Mouse (Mus musculus) midbrain, postnatal 0 days (tissue): ENCODE results near the gene Iqschfp. TPM values are rescaled to one million over a fixed set of nuclear protein-coding genes. Genes with fewer than 3 reads are reported as not detected.

Source experiments
- ATAC-seq: fragments of 200-750 bp; cut with Nextera tagmentation; 2 replicates; pipeline ENCODE4 v1.8.0; 2017; ENCODE audit warnings: moderate number of reproducible peaks, mild to moderate bottlenecking, moderate TSS enrichment, moderate library complexity; ENCODE audit not compliant: low FRiP score
- DNase-seq: peaks from one replicate; pipeline ENCODE4 v3.0.0-alpha.2; 2015; ENCODE audit warnings: low spot score
- H3K27ac ChIP-seq: fragments of 300-500 bp; sonication (generic); 2 replicates; pipeline ENCODE4 v1.5.1; 2014; ENCODE audit warnings: low read depth, mild to moderate bottlenecking, low read length, mixed read lengths
- H3K27me3 ChIP-seq: fragments of 300-500 bp; sonication (generic); 2 replicates; pipeline ENCODE4 v1.6.1; 2014; ENCODE audit warnings: low read length, control low read depth, mixed read lengths; ENCODE audit not compliant: insufficient read depth
- H3K36me3 ChIP-seq: fragments of 300-500 bp; sonication (generic); 2 replicates; pipeline ENCODE4 v1.6.1; 2014; ENCODE audit warnings: low read length, control low read depth, mixed read lengths; ENCODE audit not compliant: insufficient read depth
- H3K4me1 ChIP-seq: fragments of 300-500 bp; sonication (generic); 2 replicates; pipeline ENCODE4 v1.6.1; 2014; ENCODE audit warnings: mild to moderate bottlenecking, control low read depth, antibody characterized with exemption, low read length, mixed read lengths; ENCODE audit not compliant: insufficient read depth
- H3K4me2 ChIP-seq: fragments of 300-500 bp; sonication (generic); 2 replicates; pipeline ENCODE4 v1.6.1; 2014; ENCODE audit warnings: low read depth, mild to moderate bottlenecking, low read length, mixed read lengths; ENCODE audit not compliant: poor library complexity, severe bottlenecking
- H3K4me3 ChIP-seq: fragments of 300-500 bp; sonication (generic); 2 replicates; pipeline ENCODE4 v1.5.1; 2014; ENCODE audit warnings: low read depth, mild to moderate bottlenecking, low read length, moderate library complexity
- H3K9ac ChIP-seq: fragments of 300-500 bp; sonication (generic); replicated peaks from 2 replicates; pipeline ENCODE4 v1.6.1; 2014; ENCODE audit warnings: mild to moderate bottlenecking, low read length, moderate library complexity, mixed read lengths; ENCODE audit not compliant: poor library complexity, severe bottlenecking
- H3K9me3 ChIP-seq: fragments of 300-500 bp; sonication (generic); 2 replicates; pipeline ENCODE4 v1.6.1; 2016; ENCODE audit warnings: low read length, control low read depth
- CTCF ChIP-seq: IDR thresholded peaks from 2 replicates; pipeline ENCODE4 v1.5.1; 2016; ENCODE audit warnings: antibody characterized with exemption, mild to moderate bottlenecking
- WGBS: fragments of 180-500 bp; shearing (Covaris S2); extraction: QIAGEN DNeasy Blood & Tissue Kit; methylation state at CpG from one replicate; pipeline ENCODE4 v1.1.7; 2014; 5-methylcytosine and 5-hydroxymethylcytosine counted together
- polyA plus RNA-seq: library from polyadenylated mRNA; unstranded; fragments of >200 nt; fragmentation: Nextera tagmentation; extraction: Ambion mirVana; gene quantifications from 2 replicates; pipeline ENCODE4 v1.2.1, GENCODE M21; 2015
- total RNA-seq: library from RNA; depleted of rRNA; stranded (reverse); fragments of >200 nt; gene quantifications from 2 replicates; pipeline ENCODE4 v1.2.3, GENCODE M21; 2014

Iqschfp gene
- total and polyA plus RNA-seq, 2 experiments from 2014 or later, result 4.5 to 5.7 TPM

DNA sequence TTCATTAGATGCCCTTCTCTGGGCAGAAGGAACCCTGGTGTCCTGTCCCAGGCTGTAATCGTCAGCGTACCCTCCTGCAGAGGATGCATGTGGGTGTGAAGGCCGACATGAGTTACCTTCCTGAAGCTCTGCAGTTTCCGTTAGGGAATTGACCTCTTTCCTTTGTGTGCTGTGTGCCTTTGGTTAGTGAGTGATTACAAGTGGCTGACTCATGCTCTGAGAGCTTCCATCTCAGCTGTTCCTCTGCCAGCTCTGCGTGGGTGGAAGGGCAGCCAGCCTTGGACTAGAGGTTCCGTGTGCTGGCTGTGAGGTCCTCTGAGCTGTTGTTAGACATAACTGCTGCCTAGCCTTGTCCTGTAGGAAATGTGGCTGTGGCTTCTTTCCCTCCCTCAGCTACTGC lies 616.6 kb downstream of the Iqschfp start:
- 59% methylated on average over 6 of the region's 6 CpGs for WGBS
- Histone ChIP-seq H3K27ac (no peak overlapping the region), H3K4me1 (no peaks in the 10 kb centered on the region), H3K36me3 (no peaks in the 10 kb centered on the region), H3K9me3 (no peaks in the 10 kb centered on the region), H3K27me3 (no peaks in the 10 kb centered on the region), H3K4me3 (no peak overlapping the region), H3K4me2 (no peak overlapping the region), H3K9ac (no peak overlapping the region)
- TF ChIP-seq CTCF, result no peak
- ATAC-seq, result no peak
- DNase-seq, result peak; percentile 53

DNA sequence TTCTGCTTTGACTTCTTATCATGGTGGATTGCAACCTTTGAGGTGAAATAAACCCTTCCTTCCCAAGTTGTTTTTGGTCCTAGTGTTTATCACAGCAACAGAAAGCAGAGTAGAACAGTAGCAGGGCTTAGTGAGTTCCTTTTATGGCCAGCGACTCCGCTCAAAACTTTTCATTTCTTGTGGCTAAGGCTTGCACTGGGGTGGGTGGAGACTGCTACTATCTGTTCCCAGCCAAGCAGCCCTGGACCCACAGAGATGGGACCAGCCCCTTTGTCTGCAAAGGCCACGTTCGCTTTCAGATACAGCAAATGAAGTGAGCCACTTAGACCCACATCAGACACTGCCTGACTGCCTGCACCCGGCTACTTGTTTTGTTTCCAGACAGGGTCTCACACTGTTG lies 618.8 kb downstream of the Iqschfp start:
- H3K4me3 ChIP-seq, result no peak overlapping the region
- TF ChIP-seq CTCF, result no peak
- no peak overlapping the region for H3K9ac ChIP-seq
- H3K4me2 ChIP-seq, result no peak overlapping the region
- H3K4me1 ChIP-seq, result no peaks in the 10 kb centered on the region
- no peak for ATAC-seq
- H3K9me3 ChIP-seq, result no peaks in the 10 kb centered on the region
- H3K36me3 ChIP-seq, result no peaks in the 10 kb centered on the region
- no peaks in the 10 kb centered on the region for H3K27me3 ChIP-seq
- 81% methylated on average over 5 of the region's 5 CpGs for WGBS
- DNase-seq, result no peak
- no peak overlapping the region for H3K27ac ChIP-seq

DNA sequence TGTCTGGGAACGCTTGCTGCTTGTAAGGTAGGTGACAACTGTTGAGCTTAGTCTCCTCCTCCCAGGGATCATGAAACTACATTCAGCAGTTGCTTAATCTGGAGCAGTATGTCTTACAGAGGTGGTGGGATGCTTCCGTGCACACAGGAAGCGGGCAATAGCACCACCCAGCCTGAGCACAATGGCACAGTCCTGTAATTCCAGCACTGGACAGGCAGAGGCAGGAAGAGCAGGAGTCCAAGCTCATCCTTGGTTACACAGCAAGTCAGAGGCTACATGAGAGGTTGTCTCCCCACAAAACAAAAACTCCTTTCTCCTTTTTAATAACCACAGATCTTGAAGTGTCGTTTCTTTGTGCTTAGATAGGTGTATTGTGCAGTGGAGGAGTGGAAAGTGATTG lies 619.7 kb downstream of the Iqschfp start:
- Histone ChIP-seq H3K4me3 (no peak overlapping the region), H3K27me3 (no peaks in the 10 kb centered on the region), H3K27ac (no peak overlapping the region), H3K9me3 (no peaks in the 10 kb centered on the region), H3K36me3 (no peaks in the 10 kb centered on the region), H3K4me1 (no peaks in the 10 kb centered on the region), H3K9ac (no peak overlapping the region), H3K4me2 (no peak overlapping the region)
- TF ChIP-seq CTCF, result no peak
- DNase-seq (no peak), ATAC-seq (no peak)
- 85% methylated on average over 4 of the region's 4 CpGs for WGBS

DNA sequence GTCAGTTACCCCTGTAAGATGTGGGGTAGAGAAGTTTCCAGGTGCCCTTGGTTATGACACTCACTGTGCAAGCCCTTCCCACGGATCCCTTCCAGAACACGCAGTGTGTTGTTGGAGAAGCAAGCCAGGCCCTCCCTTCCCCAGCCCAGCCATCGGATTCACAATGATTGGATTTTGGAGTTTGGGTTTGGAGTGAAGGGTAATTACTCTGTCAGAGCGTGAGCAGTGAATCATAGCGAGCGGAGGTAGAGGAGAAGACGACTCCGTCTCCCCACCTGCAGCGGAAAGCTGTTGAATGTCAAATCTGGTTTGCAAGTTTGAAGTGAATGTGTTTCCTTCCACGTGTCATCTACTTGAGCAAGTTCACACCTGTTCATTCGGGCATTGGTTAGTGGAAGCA lies 620.3 kb downstream of the Iqschfp start:
- H3K27me3 ChIP-seq, result no peaks in the 10 kb centered on the region
- H3K27ac ChIP-seq, result no peak overlapping the region
- no peak overlapping the region for H3K9ac ChIP-seq
- H3K4me1 ChIP-seq, result no peaks in the 10 kb centered on the region
- no peak overlapping the region for H3K4me3 ChIP-seq
- DNase-seq (peak; percentile 22), ATAC-seq (no peak)
- no peak overlapping the region for H3K4me2 ChIP-seq
- WGBS, result 78% methylated on average over 11 of the region's 11 CpGs
- H3K36me3 ChIP-seq, result no peaks in the 10 kb centered on the region
- no peak for TF ChIP-seq CTCF
- no peaks in the 10 kb centered on the region for H3K9me3 ChIP-seq

DNA sequence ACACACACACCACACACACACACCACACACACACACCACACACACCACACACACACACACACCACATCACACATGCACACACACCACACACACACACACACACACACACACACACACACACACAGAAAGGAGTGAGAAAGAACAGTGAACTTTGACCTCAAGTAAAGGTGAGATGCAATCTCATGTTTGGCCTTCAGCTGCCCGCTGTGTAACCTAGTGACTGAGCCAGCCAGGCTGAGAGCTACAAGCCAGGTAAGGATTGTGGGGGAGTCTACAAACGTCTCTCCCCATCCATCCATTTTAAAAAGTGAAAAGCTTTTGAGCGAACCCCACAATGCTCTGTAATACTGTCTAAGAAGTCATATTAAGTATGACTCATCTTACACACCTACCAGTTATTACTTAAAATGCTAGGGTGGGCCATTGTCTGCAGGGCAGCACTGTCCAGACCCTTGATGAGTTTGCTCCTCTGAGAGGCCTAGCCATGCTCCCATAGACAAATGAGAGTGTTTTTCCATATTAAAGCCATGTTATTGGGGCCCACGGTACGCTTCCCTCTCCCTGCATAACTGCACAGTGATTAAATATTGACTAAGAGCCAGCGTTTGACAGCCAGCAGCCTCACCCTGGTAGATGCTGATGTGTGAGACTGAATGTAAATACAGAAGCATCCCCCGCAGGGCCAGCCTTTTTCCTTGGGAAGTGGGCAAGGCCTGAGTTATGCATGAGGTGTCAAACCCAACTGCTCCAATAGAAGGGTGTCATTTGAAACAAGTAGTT lies 621.5 kb downstream of the Iqschfp start:
- DNase-seq (peak; percentile 51), ATAC-seq (peak; percentile 76; the same call in 1 of the 2 replicates)
- WGBS, result 43% methylated on average over 7 of the region's 7 CpGs
- Histone ChIP-seq H3K4me2 (no peak overlapping the region), H3K4me3 (no peak overlapping the region), H3K9me3 (no peaks in the 10 kb centered on the region), H3K36me3 (no peaks in the 10 kb centered on the region), H3K9ac (no peak overlapping the region), H3K27ac (no peak overlapping the region), H3K4me1 (no peaks in the 10 kb centered on the region), H3K27me3 (no peaks in the 10 kb centered on the region)
- no peak for TF ChIP-seq CTCF

DNA sequence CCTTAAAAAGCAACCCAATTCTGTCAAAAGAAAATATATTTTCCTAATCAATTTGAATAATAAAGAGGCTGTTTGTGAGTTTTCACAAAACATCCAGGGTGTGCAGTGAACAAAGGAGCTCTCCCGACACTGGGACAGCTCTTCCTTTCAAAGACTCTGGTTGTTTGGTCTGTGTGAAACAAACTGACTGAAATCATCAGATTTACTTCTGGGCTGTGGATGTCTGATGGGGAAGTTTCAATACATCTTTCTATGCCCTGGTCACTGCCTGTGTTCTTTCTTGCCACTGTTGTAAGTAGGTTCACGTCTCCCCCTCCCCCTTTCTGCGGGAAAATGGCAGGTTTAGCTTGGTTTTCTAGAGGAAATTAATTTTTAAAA lies 622.1 kb downstream of the Iqschfp start:
- DNase-seq, result no peak
- H3K36me3 ChIP-seq, result no peaks in the 10 kb centered on the region
- no peak overlapping the region for H3K4me3 ChIP-seq
- no peak overlapping the region for H3K27ac ChIP-seq
- no peak for TF ChIP-seq CTCF
- H3K4me1 ChIP-seq, result no peaks in the 10 kb centered on the region
- 0 out of 2 replicates have a peak, but pooled peaks have one; percentile 32 for ATAC-seq
- H3K9me3 ChIP-seq, result no peaks in the 10 kb centered on the region
- WGBS, result 53% methylated on average over 3 of the region's 3 CpGs
- H3K27me3 ChIP-seq, result no peaks in the 10 kb centered on the region
- H3K9ac ChIP-seq, result no peak overlapping the region
- no peak overlapping the region for H3K4me2 ChIP-seq
